Mouse (Mus musculus) midbrain, embryonic 10.5 days (tissue): ENCODE results near the gene Ift27. TPM values are rescaled to one million over a fixed set of nuclear protein-coding genes. Genes with fewer than 3 reads are reported as not detected.

Experiments used
- DNase-seq: peaks from one replicate; pipeline ENCODE4 v3.0.0-alpha.2; 2017; ENCODE audit warnings: low spot score
- H3K27ac ChIP-seq: fragments of 300-500 bp; sonication (generic); replicated peaks from 2 replicates; pipeline ENCODE4 v1.5.1; 2016; ENCODE audit warnings: mild to moderate bottlenecking
- H3K27me3 ChIP-seq: fragments of 300-500 bp; sonication (generic); 2 replicates; pipeline ENCODE4 v1.6.1; 2016; ENCODE audit warnings: low read depth, mild to moderate bottlenecking; ENCODE audit not compliant: poor library complexity, severe bottlenecking
- H3K36me3 ChIP-seq: fragments of 300-500 bp; sonication (generic); 2 replicates; pipeline ENCODE4 v1.6.1; 2016; ENCODE audit warnings: mild to moderate bottlenecking, moderate library complexity
- H3K4me1 ChIP-seq: fragments of 300-500 bp; sonication (generic); 2 replicates; pipeline ENCODE4 v1.6.1; 2016
- H3K4me3 ChIP-seq: fragments of 300-500 bp; sonication (generic); 2 replicates; pipeline ENCODE4 v1.5.1; 2016; ENCODE audit warnings: mild to moderate bottlenecking, moderate library complexity
- H3K9me3 ChIP-seq: fragments of 300-500 bp; sonication (generic); replicated peaks from 2 replicates; pipeline ENCODE4 v1.6.1; 2016; ENCODE audit warnings: mild to moderate bottlenecking
- WGBS: fragments of 180-500 bp; shearing (Covaris S2); methylation state at CpG from one replicate; pipeline ENCODE4 v1.1.7; 2016; 5-methylcytosine and 5-hydroxymethylcytosine counted together
- polyA plus RNA-seq: library from polyadenylated mRNA; unstranded; fragments of >200 nt; fragmentation: Nextera tagmentation; extraction: Ambion mirVana; gene quantifications from 2 replicates; pipeline ENCODE4 v1.2.1, GENCODE M21; 2016

Gene Ift27
- polyA plus RNA-seq, 1 experiment from 2014 or later, result 172 TPM

DNA sequence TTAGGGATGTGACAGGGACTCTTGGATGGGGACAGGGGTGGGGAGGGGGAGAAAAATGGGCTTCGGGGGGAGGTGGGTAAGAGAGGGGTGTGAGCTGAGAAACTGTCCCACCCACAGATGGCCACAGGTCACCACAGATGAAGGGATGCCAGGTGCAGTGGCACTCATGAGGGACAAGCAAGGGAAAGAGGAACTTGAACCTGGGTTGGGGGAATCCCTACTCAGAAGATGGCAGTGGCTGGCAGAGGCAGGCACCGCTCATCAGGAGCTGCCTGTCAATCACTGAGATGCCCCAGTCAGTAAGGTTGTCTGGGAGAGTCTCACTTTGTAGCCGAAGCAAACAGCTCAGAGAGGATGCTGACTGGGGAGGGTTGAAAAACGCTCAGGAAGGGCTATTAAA, 8.6 kb downstream of the Ift27 start:
- H3K4me1 ChIP-seq, result no peaks in the 10 kb centered on the region
- no peaks in the 10 kb centered on the region for H3K9me3 ChIP-seq
- 87% methylated on average over 4 of the region's 4 CpGs for WGBS
- DNase-seq, result no peak
- no peaks in the 10 kb centered on the region for H3K27me3 ChIP-seq
- H3K36me3 ChIP-seq, result peaks cover 84% of the 10 kb centered on the region
- no peak overlapping the region for H3K4me3 ChIP-seq
- H3K27ac ChIP-seq, result no peak overlapping the region

DNA sequence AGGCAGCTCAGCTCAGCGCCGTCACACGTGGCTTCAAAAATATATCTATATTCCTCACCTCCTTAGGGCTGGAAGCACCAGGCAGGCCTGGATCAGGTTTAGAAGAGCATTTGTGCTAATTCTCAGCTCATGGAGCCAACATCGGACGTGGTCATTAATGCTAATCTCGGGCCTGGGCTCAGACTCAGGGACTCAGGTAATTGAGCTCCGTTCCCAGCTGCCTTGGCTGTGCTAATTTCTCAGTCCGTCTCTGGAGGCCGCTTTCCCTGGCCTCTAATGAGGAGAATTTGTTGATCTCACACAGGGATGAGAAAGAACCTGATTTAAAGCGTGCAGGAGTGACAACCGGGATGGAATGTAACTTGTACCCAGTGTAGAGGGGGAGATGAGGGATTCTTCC, 9.4 kb downstream of the Ift27 start:
- 85% methylated on average over 11 of the region's 11 CpGs for WGBS
- Histone ChIP-seq H3K4me3 (no peak overlapping the region), H3K4me1 (no peaks in the 10 kb centered on the region), H3K9me3 (no peaks in the 10 kb centered on the region), H3K27ac (no peak overlapping the region), H3K36me3 (peaks cover 88% of the 10 kb centered on the region), H3K27me3 (no peaks in the 10 kb centered on the region)
- no peak for DNase-seq

DNA sequence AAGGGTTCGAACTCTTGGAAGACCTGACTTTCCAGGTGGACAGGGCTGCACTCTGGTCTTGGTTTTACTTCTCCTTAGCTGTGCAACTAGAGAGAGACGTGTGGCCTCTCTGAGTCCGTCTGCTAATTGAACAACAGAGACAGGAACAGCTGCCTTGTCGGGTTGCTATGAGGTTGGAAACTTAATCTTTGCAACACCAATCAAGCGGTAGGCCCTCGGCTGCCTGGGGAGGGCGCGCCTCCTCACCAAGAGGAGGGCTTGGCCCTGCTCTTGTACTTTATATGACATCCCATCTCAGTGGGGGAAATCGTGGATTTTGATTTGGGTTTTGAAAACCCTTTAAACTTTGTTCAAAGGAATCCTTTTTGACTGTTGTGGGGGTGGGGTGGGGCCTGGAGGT, 12.0 kb downstream of the Ift27 start:
- 85% methylated on average over 9 of the region's 9 CpGs for WGBS
- no peak overlapping the region for H3K27ac ChIP-seq
- no peak for DNase-seq
- peaks cover 86% of the 10 kb centered on the region for H3K36me3 ChIP-seq
- H3K9me3 ChIP-seq, result no peaks in the 10 kb centered on the region
- no peaks in the 10 kb centered on the region for H3K4me1 ChIP-seq
- no peaks in the 10 kb centered on the region for H3K27me3 ChIP-seq
- no peak overlapping the region for H3K4me3 ChIP-seq

DNA sequence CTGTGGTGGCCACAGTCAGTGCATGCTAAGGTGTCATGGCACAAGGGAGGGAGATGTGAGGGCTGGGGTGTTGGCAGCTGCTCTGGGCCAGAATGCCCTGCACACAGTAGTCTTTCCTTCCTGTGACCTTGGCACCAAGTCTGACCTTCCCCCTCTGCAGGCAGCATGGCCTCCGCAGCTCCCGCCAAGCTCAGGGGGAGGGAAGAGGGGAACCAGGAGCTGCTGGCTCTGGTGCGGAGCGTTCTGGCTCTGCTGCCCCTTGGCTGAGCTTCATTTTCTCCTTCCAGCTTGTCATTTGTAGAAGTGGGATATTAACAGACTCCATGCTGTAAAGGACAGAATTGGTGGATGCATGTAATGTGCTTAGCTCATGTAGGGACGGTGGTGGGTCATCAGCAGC, 15.6 kb downstream of the Ift27 start:
- WGBS, result 85% methylated on average over 5 of the region's 5 CpGs
- Histone ChIP-seq H3K9me3 (no peaks in the 10 kb centered on the region), H3K4me3 (no peak overlapping the region), H3K27ac (no peak overlapping the region), H3K27me3 (no peaks in the 10 kb centered on the region), H3K4me1 (peaks cover 6% of the 10 kb centered on the region), H3K36me3 (peaks cover 50% of the 10 kb centered on the region)
- no peak for DNase-seq

DNA sequence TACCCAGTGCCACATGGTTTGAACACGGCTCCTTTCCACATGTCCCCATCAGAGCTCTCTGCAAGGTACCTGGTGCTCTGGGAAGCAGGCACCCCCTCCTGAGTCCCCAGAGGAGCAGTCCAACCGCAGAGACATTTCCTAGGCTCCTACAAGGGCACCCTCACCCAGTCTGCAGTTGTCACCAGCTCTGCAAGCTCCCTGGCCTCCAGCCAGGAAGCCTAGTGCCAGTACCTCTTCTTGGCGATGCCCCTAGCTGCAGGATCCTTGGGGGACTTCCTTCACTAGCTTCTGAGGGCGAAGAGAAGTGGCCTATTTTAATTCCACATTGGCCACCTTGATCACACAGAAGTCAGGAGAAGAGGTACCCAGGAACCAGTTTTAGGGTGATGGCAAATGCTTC, 16.1 kb downstream of the Ift27 start:
- Histone ChIP-seq H3K4me1 (peaks cover 11% of the 10 kb centered on the region), H3K4me3 (no peak overlapping the region), H3K9me3 (no peaks in the 10 kb centered on the region), H3K27me3 (no peaks in the 10 kb centered on the region), H3K27ac (no peak overlapping the region), H3K36me3 (peaks cover 45% of the 10 kb centered on the region)
- DNase-seq, result no peak
- WGBS, result 74% methylated on average over 4 of the region's 4 CpGs

DNA sequence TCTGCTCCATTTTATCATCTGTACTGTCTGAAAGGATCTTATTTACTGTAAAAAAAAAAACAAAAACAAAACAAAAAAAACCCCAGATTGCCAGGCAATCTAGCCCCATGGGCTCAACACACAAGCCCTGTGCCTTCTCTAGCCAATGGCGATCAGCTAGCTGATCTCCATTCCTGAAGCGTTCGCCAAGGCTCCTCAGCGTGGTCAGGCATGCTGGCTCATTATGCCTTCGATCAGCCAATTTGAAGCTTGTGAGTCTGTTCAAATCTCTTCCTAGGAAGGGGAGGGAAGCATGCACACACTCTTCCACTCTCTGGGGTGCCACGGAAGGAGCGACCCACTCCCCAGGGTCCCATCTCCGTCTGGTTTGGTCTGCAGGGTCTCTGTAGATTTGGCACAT, 16.6 kb downstream of the Ift27 start:
- no peaks in the 10 kb centered on the region for H3K27me3 ChIP-seq
- DNase-seq, result no peak
- H3K36me3 ChIP-seq, result peaks cover 40% of the 10 kb centered on the region
- no peak overlapping the region for H3K27ac ChIP-seq
- H3K9me3 ChIP-seq, result no peaks in the 10 kb centered on the region
- H3K4me1 ChIP-seq, result peaks cover 16% of the 10 kb centered on the region
- 85% methylated on average over 8 of the region's 8 CpGs for WGBS
- no peak overlapping the region for H3K4me3 ChIP-seq

DNA sequence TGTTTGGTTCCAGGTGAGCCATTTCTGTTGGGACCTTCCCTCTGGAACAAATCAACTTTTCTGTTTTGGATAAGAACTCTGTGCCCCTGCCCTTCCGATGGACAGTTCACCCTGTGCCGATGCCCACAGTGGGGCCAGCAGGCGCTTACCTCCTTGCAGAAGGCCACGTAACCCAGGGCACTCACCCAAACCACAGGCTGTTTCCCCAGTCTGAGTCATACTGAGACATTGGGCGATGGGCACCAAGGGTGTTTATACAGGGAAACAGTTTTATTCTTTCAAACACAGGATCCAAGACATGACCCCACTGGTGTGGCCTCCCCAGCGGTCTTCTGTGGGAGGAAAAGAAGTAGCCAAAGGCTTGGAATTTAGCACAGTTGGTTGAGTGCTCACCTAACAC, 18.5 kb downstream of the Ift27 start:
- 88% methylated on average over 6 of the region's 6 CpGs for WGBS
- DNase-seq, result no peak
- no peak overlapping the region for H3K27ac ChIP-seq
- no peaks in the 10 kb centered on the region for H3K27me3 ChIP-seq
- no peak overlapping the region for H3K4me3 ChIP-seq
- H3K36me3 ChIP-seq, result peaks cover 22% of the 10 kb centered on the region
- H3K9me3 ChIP-seq, result no peaks in the 10 kb centered on the region
- H3K4me1 ChIP-seq, result peaks cover 16% of the 10 kb centered on the region

DNA sequence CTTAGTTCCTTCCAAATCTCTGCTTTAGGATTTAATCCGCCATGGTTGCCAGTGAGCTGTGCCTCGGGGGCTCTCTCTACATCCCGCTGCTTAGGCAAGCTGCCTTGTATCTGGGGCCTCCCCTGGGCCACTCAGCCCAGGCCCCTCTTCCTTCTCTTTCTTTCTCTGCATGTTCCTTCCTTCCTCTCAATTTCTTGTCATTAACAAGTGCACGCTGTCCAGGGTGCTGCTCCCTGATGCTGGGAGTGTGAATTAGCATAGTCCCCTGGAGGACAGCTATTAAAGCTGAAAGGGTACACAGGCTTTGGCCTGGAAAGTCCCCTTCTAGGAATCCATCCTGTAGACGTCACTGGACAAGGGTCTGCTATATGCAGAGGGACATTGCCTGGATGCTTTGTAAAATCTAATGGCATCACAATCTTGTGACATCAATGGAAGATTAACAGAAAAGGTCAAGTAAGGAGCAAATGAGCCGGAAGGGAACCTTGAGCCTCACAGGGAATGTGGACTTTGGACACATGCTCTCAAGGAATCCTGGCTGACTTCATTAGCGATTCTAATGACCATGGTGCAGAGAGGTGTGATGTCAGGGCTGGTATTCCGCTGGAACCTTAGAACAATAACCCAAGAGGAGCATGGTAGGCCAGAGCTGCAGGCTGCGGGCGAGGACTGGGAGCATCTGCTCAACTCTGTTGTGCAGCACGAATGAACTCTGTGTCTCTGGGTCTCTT, 20.7 kb downstream of the Ift27 start:
- H3K4me1 ChIP-seq, result peaks cover 16% of the 10 kb centered on the region
- no peaks in the 10 kb centered on the region for H3K9me3 ChIP-seq
- 54% methylated on average over 11 of the region's 11 CpGs for WGBS
- H3K27ac ChIP-seq, result peak overlapping the region; percentile 1; the same call in 1 of the 2 replicates
- H3K36me3 ChIP-seq, result peaks cover 1% of the 10 kb centered on the region; the same call in 1 of the 2 replicates
- no peak for DNase-seq
- no peak overlapping the region for H3K4me3 ChIP-seq
- H3K27me3 ChIP-seq, result no peaks in the 10 kb centered on the region

DNA sequence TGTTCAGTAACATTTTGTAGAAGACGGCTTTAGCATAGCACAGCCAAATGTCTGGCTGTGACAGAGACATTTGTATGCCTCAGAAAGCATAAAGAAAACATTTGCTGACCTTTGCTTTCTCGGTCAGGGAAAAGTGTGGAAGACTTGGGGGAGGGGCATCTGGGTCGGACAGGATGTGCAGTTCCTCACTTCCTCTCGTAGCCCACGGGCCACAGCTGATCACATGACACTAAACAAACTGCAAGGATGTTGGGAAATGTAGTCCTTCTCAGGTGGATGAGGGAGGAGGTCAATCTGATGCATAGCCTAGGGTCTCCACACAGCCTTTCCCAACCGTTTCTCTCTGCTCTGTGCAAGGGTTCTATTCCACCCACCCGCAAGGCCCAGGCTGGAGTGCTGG, 25.3 kb downstream of the Ift27 start:
- 81% methylated on average over 7 of the region's 7 CpGs for WGBS
- H3K36me3 ChIP-seq, result no peaks in the 10 kb centered on the region
- no peak for DNase-seq
- no peak overlapping the region for H3K27ac ChIP-seq
- no peak overlapping the region for H3K4me3 ChIP-seq
- no peaks in the 10 kb centered on the region for H3K27me3 ChIP-seq
- peaks cover 19% of the 10 kb centered on the region for H3K4me1 ChIP-seq
- H3K9me3 ChIP-seq, result no peaks in the 10 kb centered on the region

DNA sequence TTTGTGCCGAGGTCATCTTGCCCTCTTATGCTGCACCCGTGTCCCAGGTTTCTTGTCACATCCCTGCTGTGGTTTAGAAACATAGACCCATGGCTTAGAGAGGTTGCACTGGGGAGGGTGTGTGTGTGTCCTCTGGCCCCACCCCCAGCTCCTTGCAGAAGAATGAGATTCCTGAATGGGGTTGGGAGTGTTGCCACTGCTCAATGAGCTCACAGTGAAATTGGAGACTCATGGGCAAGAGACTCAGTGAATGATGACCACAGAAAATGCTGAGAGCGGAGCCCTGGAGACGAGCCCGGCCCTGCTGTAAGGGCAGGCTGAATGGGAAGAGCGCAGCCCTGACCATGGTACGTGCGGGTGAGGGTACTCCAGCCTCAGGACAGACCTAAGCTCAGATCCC, 33.7 kb downstream of the Ift27 start:
- Histone ChIP-seq H3K27ac (peak overlapping the region; percentile 3; the same call in 1 of the 2 replicates), H3K36me3 (no peaks in the 10 kb centered on the region), H3K4me1 (peaks cover 13% of the 10 kb centered on the region), H3K27me3 (no peaks in the 10 kb centered on the region), H3K9me3 (no peaks in the 10 kb centered on the region), H3K4me3 (no peak overlapping the region)
- WGBS, result 64% methylated on average over 8 of the region's 8 CpGs
- DNase-seq, result no peak

DNA sequence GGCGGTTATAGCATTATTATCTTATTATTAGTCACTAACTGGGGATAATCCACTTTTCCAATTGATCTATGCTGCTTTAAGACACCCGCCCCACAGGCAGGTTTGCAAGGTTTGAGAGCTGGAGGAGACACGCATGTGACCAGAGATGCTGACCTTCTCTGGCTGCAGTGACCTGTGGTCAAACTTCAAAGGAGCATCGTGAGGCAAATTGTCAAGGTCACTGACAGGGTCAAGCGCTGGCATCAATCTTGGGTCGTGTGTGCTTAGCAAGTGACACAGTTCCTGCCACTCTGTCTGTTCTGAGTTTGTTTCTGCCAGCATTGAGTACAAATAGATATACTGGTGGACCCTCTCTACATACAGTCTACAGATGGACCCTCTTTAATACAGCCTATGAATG, 39.3 kb downstream of the Ift27 start:
- no peak overlapping the region for H3K4me3 ChIP-seq
- DNase-seq, result no peak
- H3K27ac ChIP-seq, result no peak overlapping the region
- H3K9me3 ChIP-seq, result no peaks in the 10 kb centered on the region
- no peaks in the 10 kb centered on the region for H3K27me3 ChIP-seq
- peaks cover 26% of the 10 kb centered on the region for H3K4me1 ChIP-seq
- 48% methylated on average over 6 of the region's 6 CpGs for WGBS
- H3K36me3 ChIP-seq, result no peaks in the 10 kb centered on the region

DNA sequence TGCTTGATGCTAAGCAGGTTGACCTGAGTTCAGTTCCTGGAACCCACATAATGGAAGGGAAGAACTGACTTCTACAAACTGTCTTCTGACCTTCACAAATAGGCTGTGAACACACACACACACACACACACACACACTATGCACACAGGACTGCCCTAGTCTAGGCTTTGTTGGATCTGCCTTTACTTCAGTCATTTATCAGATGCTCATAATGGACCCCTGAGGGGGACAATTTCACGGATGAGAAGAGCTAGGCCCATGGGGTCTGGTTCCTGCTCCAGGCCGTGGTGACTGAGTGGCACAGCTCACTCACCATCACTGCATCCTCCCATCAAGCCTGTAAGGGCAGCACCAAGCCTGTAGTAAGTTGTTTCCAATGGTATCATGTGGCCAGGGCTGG, 40.5 kb downstream of the Ift27 start:
- Histone ChIP-seq H3K27me3 (no peaks in the 10 kb centered on the region), H3K4me1 (peaks cover 26% of the 10 kb centered on the region), H3K27ac (peak overlapping the region; percentile 19; the same call in 1 of the 2 replicates), H3K9me3 (no peaks in the 10 kb centered on the region), H3K4me3 (no peak overlapping the region), H3K36me3 (no peaks in the 10 kb centered on the region)
- 40% methylated on average over 2 of the region's 2 CpGs for WGBS
- no peak for DNase-seq

DNA sequence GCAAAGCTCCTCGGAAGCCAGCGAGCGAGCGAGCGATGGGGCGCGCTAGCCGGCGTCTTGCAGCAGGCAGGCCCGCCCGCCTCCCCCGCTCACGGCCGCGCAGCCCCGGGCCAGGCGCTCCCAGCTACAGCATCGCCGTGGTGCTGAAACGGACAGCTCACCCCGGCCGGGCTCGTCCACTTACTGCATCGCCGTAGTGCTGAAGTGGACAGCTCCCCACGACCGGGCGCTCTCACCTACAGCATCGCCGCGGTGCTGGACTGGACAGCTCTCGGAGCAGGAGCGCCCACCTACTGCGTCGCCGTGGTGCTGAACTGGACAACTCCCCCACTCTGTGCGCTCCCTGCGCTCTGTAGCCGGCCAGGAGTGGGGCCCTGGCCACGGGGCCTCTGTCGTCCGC, 54.2 kb downstream of the Ift27 start, which contains the start of gene Cacng2:
Gene Cacng2 (minus strand): TSS at position 325 of the 400 bp plus-strand sequence.
- peak; percentile 96 for DNase-seq
- Histone ChIP-seq H3K4me1 (peaks cover 13% of the 10 kb centered on the region), H3K36me3 (no peaks in the 10 kb centered on the region), H3K27me3 (peaks cover 36% of the 10 kb centered on the region), H3K9me3 (no peaks in the 10 kb centered on the region), H3K27ac (peak within 1 kb of the TSS; percentile 72), H3K4me3 (peak within 1 kb of the TSS; percentile 56)
- under 1% methylated on average over 42 of the region's 42 CpGs for WGBS
